Mouse (Mus musculus) left cerebral cortex, postnatal 25 days (tissue): Measurements from ENCODE around the gene 4930402F06Rik. TPM values are rescaled to one million over a fixed set of nuclear protein-coding genes. Genes with fewer than 3 reads are reported as not detected.

Experiments used
- total RNA-seq, 2 experiments: library from RNA; stranded (reverse); gene quantifications; 2 replicates each; pipeline ENCODE4 v1.2.3; 2021

The 4930402F06Rik gene
- total RNA-seq, 2 experiments from 2014 or later: not detected

Other genes with a start within 250 kb of the 4930402F06Rik start
- 100 to 1,000 TPM; 235 to 237 TPM for gene Rab14, start 196.1 kb downstream of the 4930402F06Rik start, total RNA-seq
- gene Gsn, start 140.8 kb downstream of the 4930402F06Rik start, total RNA-seq: 10 to 100 TPM; 63.5 to 75.4 TPM
- 1 to 10 TPM; 8.3 to 9.1 TPM for gene Stom, start 60.2 kb downstream of the 4930402F06Rik start, total RNA-seq
- gene 4930568D16Rik, start 29.4 kb downstream of the 4930402F06Rik start, total RNA-seq: not detected
- gene Ggta1, start 66.1 kb upstream of the 4930402F06Rik start, total RNA-seq: 1 to 10 TPM; 2.8 to 3.4 TPM
- 100 to 1,000 TPM; 143 to 154 TPM for gene Dab2ip, start 161.1 kb upstream of the 4930402F06Rik start, total RNA-seq